Mouse (Mus musculus) fibroblast of lung, adult 2 months (primary cell): ENCODE data around the gene Cct7.

Experiments used
- DNase-seq: peaks from one replicate; pipeline ENCODE4 v3.0.0-alpha.2; 2011; ENCODE audit warnings: low read depth

Cct7 gene

DNA sequence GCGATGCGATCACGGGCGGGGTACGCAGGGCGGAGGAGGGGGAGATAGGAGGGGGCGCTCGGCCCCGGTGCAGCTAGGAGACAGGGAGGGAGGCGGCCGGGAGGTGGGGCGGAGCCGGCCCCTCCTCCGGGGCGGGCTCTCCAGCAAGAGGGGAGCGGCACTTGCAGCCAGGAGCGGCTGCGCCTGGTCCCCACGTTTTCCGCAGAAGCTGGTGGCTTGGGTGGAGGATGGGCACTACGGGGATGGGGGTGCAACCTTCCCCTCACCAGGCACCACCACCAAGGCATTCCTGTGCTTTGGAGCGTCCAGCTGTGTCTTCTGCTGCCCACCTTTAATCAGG lies 51.6 kb downstream of the Cct7 start, which contains the start of gene Fbxo41:
TSS of gene Fbxo41 (minus strand) at position 84 of the 340 bp plus-strand sequence.
- no peak for DNase-seq

DNA sequence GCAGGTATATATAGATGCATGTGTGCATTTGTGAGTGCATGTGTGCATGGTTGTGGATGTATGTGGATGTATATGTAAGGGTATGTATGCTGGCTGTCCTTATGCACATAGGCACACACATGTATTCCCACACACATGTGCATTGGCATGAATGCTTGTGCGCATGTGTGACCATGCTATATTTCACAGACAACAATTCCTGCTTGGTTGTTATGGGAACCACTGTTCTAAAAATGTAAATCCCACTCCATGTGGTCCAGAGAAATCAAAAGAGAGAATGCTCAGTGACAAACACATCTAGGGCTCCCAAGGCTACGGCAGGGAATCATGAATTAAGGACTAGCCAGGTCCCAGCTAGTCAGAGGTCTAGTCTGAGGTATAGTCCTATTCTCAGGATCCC lies 53.6 kb downstream of the Cct7 start:
- DNase-seq: no peak

DNA sequence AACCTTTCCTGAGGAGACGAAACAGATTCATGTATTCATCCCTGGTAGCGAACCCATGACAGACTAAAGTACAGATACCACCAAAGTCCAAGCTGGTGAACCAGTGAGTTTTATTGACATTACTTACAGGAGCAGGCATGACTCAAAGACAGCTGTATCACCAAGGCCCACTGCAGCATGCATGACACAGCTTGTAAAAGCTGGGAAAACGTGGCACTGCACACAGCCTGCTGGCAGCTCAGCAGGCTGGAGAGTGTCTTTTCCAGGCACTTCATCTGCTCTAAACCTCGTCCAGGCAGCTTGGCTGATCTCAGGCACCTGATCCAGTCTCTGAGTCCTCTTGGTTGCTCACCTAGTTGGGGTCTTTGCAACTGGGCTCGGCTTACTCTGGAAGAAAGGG lies 57.3 kb downstream of the Cct7 start:
- no peak for DNase-seq

DNA sequence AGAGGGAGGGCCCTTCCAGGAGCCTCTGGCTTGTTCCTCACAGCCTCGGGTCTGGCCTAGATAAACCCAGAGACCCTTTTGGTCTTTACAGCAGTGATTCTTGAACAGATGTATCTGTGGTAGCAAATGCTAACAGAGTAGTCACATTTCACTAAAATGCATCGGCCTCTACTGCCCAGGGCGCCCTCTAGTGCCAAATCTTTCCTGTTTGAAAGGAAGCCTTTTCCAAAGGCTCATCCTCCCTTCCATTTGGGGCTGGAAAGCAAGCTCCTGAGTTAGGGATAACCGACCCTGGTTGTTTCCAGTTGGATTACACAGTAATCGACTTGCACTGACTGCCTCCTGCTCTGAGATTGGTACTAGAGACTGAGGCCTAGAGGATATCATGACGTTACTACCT lies 59.2 kb downstream of the Cct7 start:
- no peak for DNase-seq

DNA sequence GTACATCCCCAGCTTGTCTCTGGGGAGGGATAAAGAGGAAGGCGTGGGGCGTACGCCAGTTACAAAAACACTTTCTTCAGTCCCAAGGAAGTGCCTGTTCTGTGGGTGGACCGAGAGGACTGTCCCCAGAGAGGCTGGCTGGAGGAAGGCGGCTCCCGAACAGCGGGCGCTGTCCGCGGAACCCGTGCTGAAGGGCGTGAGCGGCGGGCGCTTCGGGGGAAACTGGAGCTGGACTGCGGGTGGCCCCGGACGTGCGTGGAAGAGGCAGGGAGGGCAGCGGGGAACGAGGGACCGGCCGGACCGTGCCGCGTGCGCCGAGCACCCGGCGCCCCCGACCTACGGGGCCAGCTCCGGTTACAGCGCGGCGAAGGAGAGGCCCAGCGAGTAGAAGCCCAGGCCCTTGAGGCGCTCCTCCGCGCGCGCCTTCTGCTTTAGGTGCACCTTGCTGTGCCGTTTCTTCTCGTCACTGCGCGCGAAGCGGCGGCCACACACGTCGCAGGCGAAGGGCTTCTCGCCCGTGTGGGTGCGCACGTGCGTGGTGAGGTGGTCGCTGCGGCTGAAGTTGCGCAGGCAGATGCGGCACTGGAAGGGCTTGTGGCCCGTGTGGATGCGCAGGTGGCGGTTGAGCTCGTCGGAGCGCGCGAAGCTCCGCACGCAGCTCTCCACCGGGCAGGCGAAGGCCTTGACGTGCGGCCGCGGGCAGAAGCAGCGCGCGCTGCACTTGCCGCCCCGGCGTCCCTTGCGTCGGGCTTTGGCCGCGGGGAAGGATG lies 60.2 kb downstream of the Cct7 start:
- no peak for DNase-seq

DNA sequence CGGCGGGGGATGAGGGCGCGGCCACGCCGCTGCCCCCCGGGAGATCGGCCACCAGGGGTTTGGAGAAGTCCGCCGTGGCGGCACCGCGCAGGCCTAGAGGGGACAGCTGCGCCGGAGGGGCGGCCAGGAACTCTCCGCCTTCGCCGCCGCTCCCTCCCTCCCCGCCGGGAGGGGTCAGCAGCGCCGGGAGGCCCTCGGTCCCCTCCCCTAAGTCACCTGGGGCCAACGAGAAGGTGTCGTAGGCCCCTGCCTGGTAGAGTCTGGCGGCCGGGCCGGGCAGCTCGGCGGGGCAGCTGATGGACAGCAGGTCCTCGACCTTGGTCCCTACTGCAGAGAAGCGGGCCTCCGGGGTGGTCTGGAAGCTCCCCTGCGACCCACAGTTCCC lies 60.7 kb downstream of the Cct7 start:
- DNase-seq: no peak

DNA sequence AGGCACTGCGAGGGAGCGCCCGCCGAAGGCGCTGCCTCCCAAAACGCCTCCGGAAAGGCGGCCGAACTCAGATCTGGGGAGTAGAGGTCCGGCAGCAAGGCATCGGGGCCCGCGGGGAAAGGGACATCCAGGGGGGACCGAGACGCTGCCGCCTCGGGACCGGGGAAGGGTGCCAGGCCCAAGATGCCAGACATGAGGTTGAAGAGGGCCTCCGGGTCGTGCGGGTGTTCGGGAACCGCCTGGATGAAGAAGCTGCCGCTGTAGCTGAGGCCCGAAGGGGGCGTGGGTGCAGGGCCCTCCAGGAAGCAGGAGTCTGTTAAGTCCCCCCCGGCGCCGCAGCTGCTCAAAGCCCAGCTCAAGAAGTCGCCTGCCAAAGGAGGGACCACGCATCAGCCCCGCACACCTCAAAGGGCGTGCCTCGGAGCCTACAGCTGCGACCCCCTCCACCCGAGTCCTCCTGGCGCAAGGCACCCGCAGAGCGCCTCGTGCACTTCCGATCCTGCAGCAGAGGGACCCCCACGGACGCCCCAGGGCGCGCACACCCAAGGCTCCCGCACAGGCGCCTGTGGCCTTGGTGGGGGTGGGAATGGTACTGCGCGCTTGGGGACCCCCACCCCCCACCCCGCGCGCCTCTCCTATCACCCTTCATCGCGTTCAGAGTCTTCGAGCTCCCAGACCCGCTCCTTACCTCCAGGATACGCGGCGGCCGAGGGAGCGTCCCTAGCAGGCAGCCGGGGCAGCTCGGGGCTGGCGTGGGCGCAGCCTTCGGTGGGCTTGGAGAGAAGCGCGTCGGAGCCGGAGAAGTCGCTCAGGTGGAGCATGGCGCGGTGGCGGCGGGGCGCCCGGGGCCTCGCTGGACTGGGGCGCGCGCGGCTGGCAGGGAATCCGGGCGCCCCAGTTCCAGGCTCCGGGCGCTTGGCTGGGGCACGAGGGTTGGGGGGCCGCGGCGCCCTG lies 61.5 kb downstream of the Cct7 start:
- no peak for DNase-seq

DNA sequence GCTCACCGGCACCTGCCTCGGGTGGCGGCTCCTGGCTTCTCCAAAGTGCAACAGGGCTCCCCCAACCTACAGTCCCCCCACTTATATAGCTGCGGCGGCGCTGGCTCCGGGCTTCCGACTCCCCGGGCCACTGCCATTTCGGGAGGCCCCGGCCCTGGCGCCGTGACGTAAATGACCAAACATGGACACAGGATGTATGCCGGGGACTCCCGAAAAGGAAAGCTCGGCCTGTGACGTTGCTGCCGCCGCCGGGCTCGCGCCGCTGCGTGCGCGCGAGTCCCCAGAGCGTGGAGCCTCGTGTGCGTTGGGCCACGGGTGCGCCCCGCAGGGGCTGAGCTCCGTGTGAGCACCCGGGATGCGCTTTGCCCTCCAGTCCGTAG lies 62.2 kb downstream of the Cct7 start, which contains the start of gene Egr4:
TSS of gene Egr4 (minus strand) at position 59 of the 380 bp plus-strand sequence.
- no peak for DNase-seq

DNA sequence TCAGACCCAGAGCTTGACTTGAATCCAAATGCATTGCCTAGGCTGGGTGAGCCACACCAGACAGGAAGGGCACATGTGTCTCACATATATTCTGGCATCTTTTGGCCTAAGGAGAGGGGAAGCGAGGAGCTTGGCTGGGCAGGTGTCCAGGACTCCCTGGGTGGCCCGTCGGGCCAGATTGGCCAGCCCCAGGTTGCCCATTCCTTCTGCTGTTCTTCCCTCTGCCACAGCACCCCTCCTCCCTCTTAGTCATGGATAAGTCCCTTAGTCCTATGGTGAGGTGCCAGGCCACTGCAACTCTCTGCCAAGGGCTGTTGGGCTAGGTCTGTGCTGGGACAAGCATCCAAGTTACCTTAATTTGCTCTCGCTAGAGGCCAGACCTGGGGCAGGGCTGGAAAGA lies 64.6 kb downstream of the Cct7 start:
- DNase-seq: no peak
